Mouse (Mus musculus): ENCODE data around the gene Per2. TPM values are rescaled to one million over a fixed set of nuclear protein-coding genes. Genes with fewer than 3 reads are reported as not detected.
"Not testable (repeated sequence)": the region's sequence is repeated elsewhere in the genome, so short reads cannot be mapped to it uniquely, and the experiment has no call there.

Gene Per2
- polyA plus RNA-seq, 1 experiment from 2014 or later = 1.4 TPM

GRCm38 (mm10) chr1:91483304-91484010, 24.3 kb upstream of the Per2 start:
- no peak overlapping the region for H3K9ac ChIP-seq
- H3K4me3 ChIP-seq (replicated peaks) = no peak overlapping the region
- DNase-seq (peak; percentile 49), ATAC-seq (ENCODE audit: low read depth) (peak; percentile 53; the same call in 1 of the 2 replicates)
- H3K4me2 ChIP-seq = no peak overlapping the region
- H3K27me3 ChIP-seq = no peaks in the 10 kb centered on the region
- H3K36me3 ChIP-seq = no peaks in the 10 kb centered on the region
- no peak overlapping the region for H3K27ac ChIP-seq
- no peaks in the 10 kb centered on the region for H3K9me3 ChIP-seq (replicated peaks)
- H3K4me1 ChIP-seq (replicated peaks) = 0 out of 2 replicates have a peak, but pooled peaks cover 4% of the 10 kb centered on the region
- WGBS (ENCODE audit: insufficient replicate concordance) = 30% methylated on average over 10 of the region's 10 CpGs

- WGBS (ENCODE audit: insufficient replicate concordance) = 50% methylated on average over 7 of the region's 7 CpGs
- Histone ChIP-seq H3K9me3 (replicated peaks) (no peaks in the 10 kb centered on the region), H3K36me3 (no peaks in the 10 kb centered on the region), H3K4me2 (no peak overlapping the region), H3K9ac (no peak overlapping the region), H3K4me3 (replicated peaks) (no peak overlapping the region), H3K27ac (no peak overlapping the region), H3K4me1 (replicated peaks) (0 out of 2 replicates have a peak, but pooled peaks cover 4% of the 10 kb centered on the region), H3K27me3 (no peaks in the 10 kb centered on the region)
- no peak for DNase-seq
- ATAC-seq (ENCODE audit: low read depth) = no peak
Measured at GRCm38 (mm10) chr1:91482616-91483211, 23.6 kb upstream of the Per2 start.

- WGBS (ENCODE audit: insufficient replicate concordance) = 73% methylated on average over 1 of the region's 1 CpGs
- Histone ChIP-seq H3K4me2 (no peak overlapping the region), H3K36me3 (no peaks in the 10 kb centered on the region), H3K9ac (no peak overlapping the region), H3K27ac (no peak overlapping the region), H3K4me1 (replicated peaks) (0 out of 2 replicates have a peak, but pooled peaks cover 4% of the 10 kb centered on the region), H3K4me3 (replicated peaks) (no peak overlapping the region), H3K9me3 (replicated peaks) (no peaks in the 10 kb centered on the region), H3K27me3 (no peaks in the 10 kb centered on the region)
- ATAC-seq (ENCODE audit: low read depth) (no peak), DNase-seq (no peak)
Measured at GRCm38 (mm10) chr1:91478958-91479357, 19.8 kb upstream of the Per2 start.

- H3K4me3 ChIP-seq (replicated peaks); H3K9me3 ChIP-seq (replicated peaks); DNase-seq; ATAC-seq (ENCODE audit: low read depth); H3K4me1 ChIP-seq (replicated peaks); H3K4me2 ChIP-seq; H3K27me3 ChIP-seq; H3K9ac ChIP-seq; H3K36me3 ChIP-seq; H3K27ac ChIP-seq: not testable (repeated sequence)
- 87% methylated on average over 13 of the region's 13 CpGs for WGBS (ENCODE audit: insufficient replicate concordance)
Measured at GRCm38 (mm10) chr1:91478145-91478544, 19.0 kb upstream of the Per2 start.

GRCm38 (mm10) chr1:91469888-91470419, 10.8 kb upstream of the Per2 start:
- ATAC-seq (ENCODE audit: low read depth) = no peak
- Histone ChIP-seq H3K4me1 (replicated peaks) (peaks cover 6% of the 10 kb centered on the region), H3K36me3 (no peaks in the 10 kb centered on the region), H3K27ac (no peak overlapping the region), H3K9ac (no peak overlapping the region), H3K9me3 (replicated peaks) (no peaks in the 10 kb centered on the region), H3K4me2 (no peak overlapping the region), H3K4me3 (replicated peaks) (no peak overlapping the region), H3K27me3 (no peaks in the 10 kb centered on the region)
- no peak for DNase-seq
- 69% methylated on average over 4 of the region's 4 CpGs for WGBS (ENCODE audit: insufficient replicate concordance)

GRCm38 (mm10) chr1:91466186-91466585, 7.1 kb upstream of the Per2 start:
- Histone ChIP-seq H3K36me3 (no peaks in the 10 kb centered on the region), H3K27me3 (no peaks in the 10 kb centered on the region), H3K9me3 (replicated peaks) (no peaks in the 10 kb centered on the region), H3K9ac (no peak overlapping the region), H3K27ac (peak overlapping the region; percentile 55; the same call in 1 of the 2 replicates), H3K4me3 (replicated peaks) (no peak overlapping the region), H3K4me2 (no peak overlapping the region), H3K4me1 (replicated peaks) (peaks cover 14% of the 10 kb centered on the region)
- no peak for DNase-seq
- no peak for ATAC-seq (ENCODE audit: low read depth)
- 68% methylated on average over 6 of the region's 6 CpGs for WGBS (ENCODE audit: insufficient replicate concordance)

- Histone ChIP-seq H3K27ac (peak overlapping the region; percentile 83), H3K9me3 (replicated peaks) (no peaks in the 10 kb centered on the region), H3K27me3 (no peaks in the 10 kb centered on the region), H3K4me1 (replicated peaks) (peaks cover 20% of the 10 kb centered on the region), H3K4me3 (replicated peaks) (no peak overlapping the region), H3K9ac (peak overlapping the region; percentile 45; the same call in 1 of the 2 replicates), H3K36me3 (no peaks in the 10 kb centered on the region), H3K4me2 (peak overlapping the region; percentile 41)
- ATAC-seq (ENCODE audit: low read depth) = peak; percentile 63
- WGBS (ENCODE audit: insufficient replicate concordance) = 3% methylated on average over 1 of the region's 1 CpGs
- DNase-seq = no peak
Measured at GRCm38 (mm10) chr1:91465244-91465643, 6.1 kb upstream of the Per2 start.

- Histone ChIP-seq H3K27me3 (no peaks in the 10 kb centered on the region), H3K4me3 (replicated peaks) (no peak overlapping the region), H3K27ac (peak overlapping the region; percentile 83; the same call in 1 of the 2 replicates), H3K9me3 (replicated peaks) (no peaks in the 10 kb centered on the region), H3K4me1 (replicated peaks) (peaks cover 28% of the 10 kb centered on the region), H3K9ac (no peak overlapping the region), H3K4me2 (peak overlapping the region; percentile 41; the same call in 1 of the 2 replicates), H3K36me3 (no peaks in the 10 kb centered on the region)
- DNase-seq = no peak
- no peak for ATAC-seq (ENCODE audit: low read depth)
- 57% methylated on average over 5 of the region's 5 CpGs for WGBS (ENCODE audit: insufficient replicate concordance)
Measured at GRCm38 (mm10) chr1:91464436-91464835, 5.3 kb upstream of the Per2 start.

- peaks cover 35% of the 10 kb centered on the region for H3K4me1 ChIP-seq (replicated peaks)
- H3K9ac ChIP-seq = no peak overlapping the region
Measured at GRCm38 (mm10) chr1:91463336-91463995, 4.3 kb upstream of the Per2 start.

GRCm38 (mm10) chr1:91460564-91460963, 1.4 kb upstream of the Per2 start:
- Histone ChIP-seq H3K9me3 (replicated peaks) (no peaks in the 10 kb centered on the region), H3K27ac (no peak overlapping the region), H3K27me3 (no peaks in the 10 kb centered on the region), H3K4me2 (peak overlapping the region; percentile 95), H3K4me1 (replicated peaks) (peaks cover 57% of the 10 kb centered on the region), H3K4me3 (replicated peaks) (no peak overlapping the region), H3K36me3 (no peaks in the 10 kb centered on the region), H3K9ac (0 out of 2 replicates have a peak overlapping the region, but pooled peaks have one; percentile 67)
- WGBS (ENCODE audit: insufficient replicate concordance) = 39% methylated on average over 4 of the region's 4 CpGs
- ATAC-seq (ENCODE audit: low read depth) (no peak), DNase-seq (no peak)

More at GRCm38 (mm10) chr1:91463336-91463995, 4.3 kb upstream of the Per2 start:
- WGBS (ENCODE audit: insufficient replicate concordance) = 74% methylated on average over 13 of the region's 13 CpGs
- H3K27ac ChIP-seq = no peak overlapping the region
- no peak overlapping the region for H3K4me3 ChIP-seq (replicated peaks)
- ATAC-seq (ENCODE audit: low read depth) = no peak
- H3K36me3 ChIP-seq = no peaks in the 10 kb centered on the region
- DNase-seq = no peak
- H3K27me3 ChIP-seq = no peaks in the 10 kb centered on the region
- no peak overlapping the region for H3K4me2 ChIP-seq
- no peaks in the 10 kb centered on the region for H3K9me3 ChIP-seq (replicated peaks)

- no peaks in the 10 kb centered on the region for H3K9me3 ChIP-seq (replicated peaks)
- H3K4me1 ChIP-seq (replicated peaks) = peaks cover 62% of the 10 kb centered on the region
- no peaks in the 10 kb centered on the region for H3K36me3 ChIP-seq
- H3K4me2 ChIP-seq = peak overlapping the region; percentile 95
- 35% methylated on average over 7 of the region's 7 CpGs for WGBS (ENCODE audit: insufficient replicate concordance)
- no peaks in the 10 kb centered on the region for H3K27me3 ChIP-seq
- no peak for DNase-seq
- H3K27ac ChIP-seq = peak overlapping the region; percentile 50
- H3K4me3 ChIP-seq (replicated peaks) = peak overlapping the region; percentile 73
- H3K9ac ChIP-seq = peak overlapping the region; percentile 67
- no peak for ATAC-seq (ENCODE audit: low read depth)
Measured at GRCm38 (mm10) chr1:91460069-91460468, 945 bp upstream of the Per2 start.
